Mouse (Mus musculus) embryonic facial prominence, embryonic 15.5 days (tissue): ENCODE results near the gene Mat1a. TPM values are rescaled to one million over a fixed set of nuclear protein-coding genes. Genes with fewer than 3 reads are reported as not detected.

Source experiments
- ATAC-seq: fragments of 200-750 bp; cut with Nextera tagmentation; 2 replicates; pipeline ENCODE4 v1.8.0; 2017; ENCODE audit warnings: low read depth, moderate TSS enrichment; ENCODE audit not compliant: insufficient number of reproducible peaks, low FRiP score, low TSS enrichment
- H3K27ac ChIP-seq: fragments of 300-500 bp; sonication (generic); replicated peaks from 2 replicates; pipeline ENCODE4 v1.5.1; 2015; ENCODE audit warnings: mild to moderate bottlenecking, inconsistent platforms
- H3K27me3 ChIP-seq: fragments of 300-500 bp; sonication (generic); 2 replicates; pipeline ENCODE4 v1.6.1; 2015; ENCODE audit warnings: inconsistent platforms
- H3K36me3 ChIP-seq: fragments of 300-500 bp; sonication (generic); 2 replicates; pipeline ENCODE4 v1.6.1; 2015; ENCODE audit warnings: mild to moderate bottlenecking, inconsistent platforms
- H3K4me1 ChIP-seq: fragments of 300-500 bp; sonication (generic); 2 replicates; pipeline ENCODE4 v1.6.1; 2015; ENCODE audit warnings: inconsistent platforms
- H3K4me2 ChIP-seq: fragments of 300-500 bp; sonication (generic); replicated peaks from 2 replicates; pipeline ENCODE4 v1.6.1; 2015; ENCODE audit warnings: mild to moderate bottlenecking, inconsistent platforms
- H3K4me3 ChIP-seq: fragments of 300-500 bp; sonication (generic); replicated peaks from 2 replicates; pipeline ENCODE4 v1.5.1; 2015; ENCODE audit warnings: mild to moderate bottlenecking, inconsistent platforms
- H3K9ac ChIP-seq: fragments of 300-500 bp; sonication (generic); 2 replicates; pipeline ENCODE4 v1.6.1; 2015; ENCODE audit warnings: inconsistent platforms
- H3K9me3 ChIP-seq: fragments of 300-500 bp; sonication (generic); replicated peaks from 2 replicates; pipeline ENCODE4 v1.6.1; 2016; ENCODE audit warnings: inconsistent platforms
- WGBS: fragments of 180-500 bp; shearing (Covaris S2); methylation state at CpG from one replicate; pipeline ENCODE4 v1.1.7; 2015; 5-methylcytosine and 5-hydroxymethylcytosine counted together
- polyA plus RNA-seq: library from polyadenylated mRNA; unstranded; fragments of >200 nt; fragmentation: Nextera tagmentation; extraction: Ambion mirVana; gene quantifications from 2 replicates; pipeline ENCODE4 v1.2.1, GENCODE M21; 2015

Gene Mat1a
- polyA plus RNA-seq, 1 experiment from 2014 or later = not detected

- no peak overlapping the region for H3K9ac ChIP-seq
- no peaks in the 10 kb centered on the region for H3K9me3 ChIP-seq
- no peaks in the 10 kb centered on the region for H3K4me1 ChIP-seq
- no peak overlapping the region for H3K4me2 ChIP-seq
- ATAC-seq = no peak
- no peaks in the 10 kb centered on the region for H3K36me3 ChIP-seq
- H3K27me3 ChIP-seq = no peaks in the 10 kb centered on the region
- WGBS = 86% methylated on average over 1 of the region's 1 CpGs
- no peak overlapping the region for H3K27ac ChIP-seq
- H3K4me3 ChIP-seq = no peak overlapping the region
Observed at GRCm38 (mm10) chr14:41140686-41141085, 35.9 kb downstream of the Mat1a start.

- Histone ChIP-seq H3K4me1 (no peaks in the 10 kb centered on the region), H3K27me3 (no peaks in the 10 kb centered on the region), H3K27ac (no peak overlapping the region), H3K9me3 (no peaks in the 10 kb centered on the region), H3K4me3 (no peak overlapping the region), H3K9ac (no peak overlapping the region), H3K36me3 (no peaks in the 10 kb centered on the region), H3K4me2 (no peak overlapping the region)
- 50% methylated on average over 6 of the region's 6 CpGs for WGBS
- ATAC-seq = no peak
Observed at GRCm38 (mm10) chr14:41146035-41146434, 41.2 kb downstream of the Mat1a start.

- Histone ChIP-seq H3K27me3 (no peaks in the 10 kb centered on the region), H3K9me3 (no peaks in the 10 kb centered on the region), H3K9ac (no peak overlapping the region), H3K4me1 (no peaks in the 10 kb centered on the region), H3K27ac (no peak overlapping the region), H3K4me2 (no peak overlapping the region), H3K36me3 (no peaks in the 10 kb centered on the region), H3K4me3 (no peak overlapping the region)
- WGBS = 78% methylated on average over 3 of the region's 3 CpGs
- ATAC-seq = no peak
Observed at GRCm38 (mm10) chr14:41146922-41147321, 42.1 kb downstream of the Mat1a start.

DNA sequence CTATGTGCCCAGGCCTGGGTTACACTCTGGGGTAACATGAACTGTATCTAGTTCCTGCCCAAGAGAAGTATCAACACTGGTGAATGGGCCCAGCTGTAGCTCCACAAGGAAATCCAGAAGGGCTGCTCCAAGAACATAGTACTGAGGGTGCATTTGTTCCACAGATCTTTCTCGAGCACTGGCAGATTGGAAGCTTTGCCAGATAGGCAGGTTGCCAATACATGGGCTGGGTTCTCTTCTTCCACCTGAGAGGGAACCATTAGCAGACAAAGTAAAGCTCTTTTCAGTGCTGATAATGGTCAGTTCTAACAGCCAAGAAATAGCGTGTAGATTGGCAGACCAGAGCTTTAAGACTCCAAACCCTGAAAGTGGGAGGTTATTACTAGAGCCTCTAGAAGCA, 42.5 kb downstream of the Mat1a start:
- 78% methylated on average over 2 of the region's 2 CpGs for WGBS
- Histone ChIP-seq H3K4me3 (no peak overlapping the region), H3K27me3 (no peaks in the 10 kb centered on the region), H3K36me3 (no peaks in the 10 kb centered on the region), H3K4me2 (no peak overlapping the region), H3K9ac (no peak overlapping the region), H3K4me1 (no peaks in the 10 kb centered on the region), H3K27ac (no peak overlapping the region), H3K9me3 (no peaks in the 10 kb centered on the region)
- ATAC-seq = no peak

DNA sequence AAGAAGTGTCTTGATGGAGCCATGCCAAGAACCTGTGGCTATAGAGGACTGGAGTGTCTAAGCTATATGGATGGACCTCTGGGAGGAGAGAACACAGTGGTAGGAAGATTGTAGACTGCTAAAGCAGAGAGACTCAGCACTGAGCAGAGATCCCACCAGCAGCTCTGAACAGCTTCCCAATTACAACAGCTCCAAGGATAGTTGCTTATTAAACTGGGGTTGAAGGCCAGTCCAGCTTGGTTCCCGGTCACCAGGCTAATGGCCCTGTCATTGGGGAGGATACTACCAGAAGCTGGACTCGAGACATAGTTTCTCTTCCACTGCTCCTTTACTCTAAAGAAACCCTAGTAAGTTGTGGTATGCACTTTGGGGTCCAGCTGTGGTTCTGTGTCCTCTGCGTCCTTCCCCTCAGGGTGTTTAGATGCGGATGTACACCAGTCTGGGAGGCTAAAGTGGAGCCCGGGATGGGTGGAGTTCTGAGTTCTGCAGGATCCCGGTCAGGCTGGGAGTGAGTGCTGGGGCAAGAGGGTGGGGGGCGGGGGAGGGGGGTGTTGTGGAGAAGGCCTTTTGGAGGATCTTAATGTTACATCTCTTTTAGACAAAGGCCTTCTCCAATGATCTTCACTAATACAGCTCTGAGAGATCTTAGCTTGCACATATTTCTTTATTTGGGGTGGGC, 46.5 kb downstream of the Mat1a start, which contains the start of gene Mbl1:
Gene Mbl1 (plus strand): TSS at position 239 of the 679 bp plus-strand sequence.
- H3K4me2 ChIP-seq = no peak within 1 kb of the TSS
- H3K27ac ChIP-seq = no peak within 1 kb of the TSS
- no peaks in the 10 kb centered on the region for H3K4me1 ChIP-seq
- H3K4me3 ChIP-seq = no peak within 1 kb of the TSS
- WGBS = 75% methylated on average over 7 of the region's 7 CpGs
- no peak for ATAC-seq
- no peaks in the 10 kb centered on the region for H3K27me3 ChIP-seq
- no peaks in the 10 kb centered on the region for H3K36me3 ChIP-seq
- H3K9me3 ChIP-seq = no peaks in the 10 kb centered on the region
- H3K9ac ChIP-seq = no peak within 1 kb of the TSS

GRCm38 (mm10) chr14:41160076-41160475, 55.2 kb downstream of the Mat1a start:
- H3K4me2 ChIP-seq = no peak overlapping the region
- no peaks in the 10 kb centered on the region for H3K4me1 ChIP-seq
- no peaks in the 10 kb centered on the region for H3K27me3 ChIP-seq
- H3K27ac ChIP-seq = no peak overlapping the region
- H3K9ac ChIP-seq = no peak overlapping the region
- no peaks in the 10 kb centered on the region for H3K36me3 ChIP-seq
- ATAC-seq = no peak
- WGBS = 84% methylated on average over 4 of the region's 4 CpGs
- H3K4me3 ChIP-seq = no peak overlapping the region
- no peaks in the 10 kb centered on the region for H3K9me3 ChIP-seq

DNA sequence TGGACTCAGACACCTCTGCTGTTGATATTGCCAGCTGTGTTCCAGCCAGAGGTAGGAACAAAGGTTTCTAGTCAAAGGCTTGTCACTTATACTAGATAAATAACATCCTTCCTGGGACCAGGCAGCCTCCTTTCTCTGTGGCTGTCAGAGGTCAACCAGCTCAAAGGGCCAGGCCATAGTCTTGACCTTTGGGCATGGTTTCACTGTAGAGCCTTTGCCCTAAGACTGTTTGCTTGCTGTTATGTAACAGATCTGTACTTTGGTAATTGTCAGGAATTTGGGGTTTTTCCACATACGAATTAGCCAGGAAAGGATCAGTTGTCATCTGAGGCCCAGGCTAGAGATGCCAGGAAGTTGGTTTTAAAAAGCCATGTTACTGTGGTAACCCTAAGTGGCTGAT, 55.9 kb downstream of the Mat1a start:
- Histone ChIP-seq H3K9ac (no peak overlapping the region), H3K27me3 (no peaks in the 10 kb centered on the region), H3K27ac (no peak overlapping the region), H3K4me2 (no peak overlapping the region), H3K9me3 (no peaks in the 10 kb centered on the region), H3K4me3 (no peak overlapping the region), H3K36me3 (no peaks in the 10 kb centered on the region), H3K4me1 (no peaks in the 10 kb centered on the region)
- no peak for ATAC-seq
- 0% methylated on average over 1 of the region's 1 CpGs for WGBS

DNA sequence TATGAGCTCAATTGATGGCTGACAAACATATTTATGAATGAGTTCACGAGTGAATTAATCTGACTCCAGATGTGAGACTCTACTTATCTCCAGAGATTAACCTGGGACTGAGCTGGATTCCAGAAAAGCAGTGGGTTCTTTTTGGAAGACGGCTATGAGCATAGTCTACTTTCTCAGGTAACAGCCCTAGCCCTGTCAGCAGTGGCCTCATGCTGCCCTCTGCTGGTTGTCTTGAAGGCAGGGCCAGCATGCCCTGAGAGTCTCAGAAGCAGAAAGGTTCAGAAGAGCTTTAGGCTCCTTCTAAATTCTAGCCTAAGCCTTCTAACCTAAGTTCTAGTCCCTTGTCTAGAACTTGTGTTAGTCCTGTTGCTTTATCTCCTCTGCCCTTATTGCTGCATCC, 57.8 kb downstream of the Mat1a start:
- Histone ChIP-seq H3K36me3 (no peaks in the 10 kb centered on the region), H3K4me3 (no peak overlapping the region), H3K27ac (no peak overlapping the region), H3K4me1 (no peaks in the 10 kb centered on the region), H3K4me2 (no peak overlapping the region), H3K9ac (no peak overlapping the region), H3K9me3 (no peaks in the 10 kb centered on the region), H3K27me3 (no peaks in the 10 kb centered on the region)
- no peak; the same call in 1 of the 2 replicates for ATAC-seq
- WGBS = 10% methylated on average over 2 of the region's 2 CpGs

DNA sequence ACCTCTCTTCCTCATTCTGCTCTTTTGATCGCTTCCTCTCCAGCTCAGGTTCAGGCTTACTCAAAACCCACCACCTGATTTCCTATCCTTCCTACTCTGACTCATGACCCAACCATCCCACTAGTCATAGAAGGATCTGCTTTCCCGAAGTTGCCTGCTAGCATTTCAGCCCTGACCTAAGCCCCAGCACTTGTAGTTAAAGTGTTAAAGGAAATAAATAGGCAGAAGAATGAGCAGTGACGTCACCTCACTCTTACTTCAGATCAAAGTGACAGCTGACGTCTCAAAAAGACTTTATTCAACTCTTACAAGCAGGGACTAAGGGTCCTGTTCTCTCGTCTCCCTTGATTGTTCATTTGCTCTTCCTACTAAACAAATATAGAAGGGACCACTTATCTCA, 62.4 kb downstream of the Mat1a start:
- Histone ChIP-seq H3K9ac (no peak overlapping the region), H3K36me3 (no peaks in the 10 kb centered on the region), H3K9me3 (no peaks in the 10 kb centered on the region), H3K4me1 (no peaks in the 10 kb centered on the region), H3K27me3 (no peaks in the 10 kb centered on the region), H3K4me2 (no peak overlapping the region), H3K27ac (no peak overlapping the region), H3K4me3 (no peak overlapping the region)
- ATAC-seq = no peak
- 47% methylated on average over 5 of the region's 5 CpGs for WGBS

DNA sequence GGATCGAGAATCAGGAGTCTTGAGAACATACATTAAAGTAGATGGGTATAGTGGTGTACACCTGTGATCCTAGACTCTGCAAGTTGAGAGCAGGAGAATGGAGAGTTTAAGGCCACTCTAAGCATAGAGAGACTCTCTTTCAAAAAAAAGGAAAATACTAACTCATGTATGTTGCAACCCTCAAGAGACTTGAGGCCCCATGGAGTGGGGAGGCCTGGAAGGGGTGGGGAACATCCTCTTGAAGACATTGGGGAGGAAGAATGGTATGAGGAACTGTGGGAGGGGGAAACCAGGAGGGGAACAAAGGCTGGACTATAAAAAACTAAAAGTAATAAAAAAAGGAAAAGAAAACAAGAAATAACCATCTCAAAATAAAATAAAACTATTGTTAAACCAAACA, 63.7 kb downstream of the Mat1a start:
- Histone ChIP-seq H3K27me3 (no peaks in the 10 kb centered on the region), H3K4me3 (no peak overlapping the region), H3K27ac (no peak overlapping the region), H3K4me1 (no peaks in the 10 kb centered on the region), H3K36me3 (no peaks in the 10 kb centered on the region), H3K9me3 (no peaks in the 10 kb centered on the region), H3K9ac (no peak overlapping the region), H3K4me2 (no peak overlapping the region)
- WGBS = 85% methylated on average over 1 of the region's 1 CpGs
- ATAC-seq = no peak

- 83% methylated on average over 2 of the region's 2 CpGs for WGBS
- ATAC-seq = no peak
- H3K4me3 ChIP-seq = no peak overlapping the region
- H3K4me2 ChIP-seq = no peak overlapping the region
- no peak overlapping the region for H3K27ac ChIP-seq
- H3K36me3 ChIP-seq = no peaks in the 10 kb centered on the region
- no peak overlapping the region for H3K9ac ChIP-seq
- H3K9me3 ChIP-seq = no peaks in the 10 kb centered on the region
- no peaks in the 10 kb centered on the region for H3K4me1 ChIP-seq
- H3K27me3 ChIP-seq = no peaks in the 10 kb centered on the region
Observed at GRCm38 (mm10) chr14:41170514-41170913, 65.7 kb downstream of the Mat1a start.
